In genomic region chr10:126337426-126337825, GRCm38 (mm10) we compare ENCODE assay signal across 23 mouse cellular contexts.
A peak's percentile ranks its signal among the peaks of the same experiment; 100 is the strongest.
DNase-seq lines count a peak whose midpoint lies in the region; TF ChIP-seq lines count a peak whose summit lies in the region.
"Had no signal": no experiment of that assay in that cellular context is flagged by ENCODE, and none has a peak within 500 bp of the region (broad histone marks: within the 10 kb centered on the region; RNA-seq: fewer than 3 reads in every experiment).

No protein-coding gene starts in this region.

- intact Hi-C loops in left cerebral cortex, adult 2 months (cut with DNase I) = loop anchor here (10.0 kb wide), 3 partner anchors 333 to 527 kb away; no protein-coding TSS in a partner anchor
- intact Hi-C loops in left cerebral cortex, postnatal 25 days (cut with DNase I) = loop anchor here (10.0 kb wide), 1 partner anchor 417 kb away; no protein-coding TSS in a partner anchor

- peak; percentile 61 for DNase-seq in heart, adult 11 months
- DNase-seq in heart, adult 9 months (ENCODE audit: low spot score in 2 of 2) = no peak
- no peak for DNase-seq in left cerebral cortex, adult 2 months (ENCODE audit: extremely low spot score in 1 of 2, low spot score in 2 of 2)
- no peak for DNase-seq in left cerebral cortex, postnatal 25 days (ENCODE audit: low spot score in 2 of 2)
- peak; percentile 12 to 16 for DNase-seq in B cell, adult 2 months
- DNase-seq in ZHBTc4 (ENCODE audit: low read depth, low spot score) = peak; percentile 14
- DNase-seq in right cerebral cortex, postnatal 25 days = no peak
- DNase-seq: adrenal gland, postnatal 10 days; cerebellum, postnatal 10 days; heart, postnatal 14 days; kidney, postnatal 14 days; lung, postnatal 10 days; right cerebral cortex, postnatal 14 days; thymus, postnatal 14 days had no signal

- no peak overlapping the region for H3K4me3 ChIP-seq in left cerebral cortex, adult 2 months
- H3K4me3 ChIP-seq: embryonic facial prominence, embryonic 13.5 days; forebrain, embryonic 15.5 days; heart, embryonic 12.5 days; limb, embryonic 10.5 days; liver, embryonic 12.5 days; megakaryocyte, embryonic 14.5 days; midbrain, embryonic 15.5 days; neural tube, embryonic 15.5 days had no signal

- peak; percentile 31 for TF ChIP-seq CTCF in left cerebral cortex, adult 2 months (IDR thresholded peaks at IDR 0.05)

- H3K27ac ChIP-seq in left cerebral cortex, adult 2 months = no peak overlapping the region
- H3K27ac ChIP-seq: embryonic facial prominence, embryonic 13.5 days; forebrain, embryonic 15.5 days; hindbrain, embryonic 14.5 days; limb, embryonic 10.5 days; liver, embryonic 12.5 days; midbrain, embryonic 15.5 days; neural tube, embryonic 15.5 days had no signal

Comparison
In these comparisons a context has a peak if more than half of its experiments do, and no peak if none do; other contexts are left out.
1. DNase-seq: peak in heart, adult 11 months (single experiment), B cell, adult 2 months (2 of 2) and ZHBTc4 (single experiment); none in heart, adult 9 months (0 of 2), left cerebral cortex, adult 2 months (0 of 2), left cerebral cortex, postnatal 25 days (0 of 2) and right cerebral cortex, postnatal 25 days (single experiment).